Mouse (Mus musculus): ENCODE data around the gene Sfxn4. TPM values are rescaled to one million over a fixed set of nuclear protein-coding genes. Genes with fewer than 3 reads are reported as not detected.

Sfxn4 gene
- total RNA-seq, 1 experiment, result 1.2 TPM

GRCm38 (mm10) chr19:60790551-60791161 is 70.6 kb downstream of the Sfxn4 start, which contains the start of gene Eif3a:
Eif3a (minus strand) TSS chr19:60790658.
- peak within 1 kb of the TSS; percentile 99 for H3K9ac ChIP-seq (ENCODE audit: insufficient read depth, low read depth, low read length, poor library complexity, severe bottlenecking)
- H3K4me1 ChIP-seq (ENCODE audit: control insufficient read depth in 2 of 2, insufficient read depth in 2 of 2, low read length in 2 of 2, poor library complexity in 1 of 2), result peaks cover 0 to 8% of the 10 kb centered on the region in 2 experiments; a peak in 2 of 4 replicates
- DNase-seq (ENCODE audit: low read depth, low spot score), result peak; percentile 80
- H3K36me3 ChIP-seq (ENCODE audit: control insufficient read depth, insufficient read depth, low read length, poor library complexity, severe bottlenecking), result peaks cover 4% of the 10 kb centered on the region; the same call in 1 of the 2 replicates
- peak within 1 kb of the TSS; percentile 88 to 96 for H3K4me3 ChIP-seq (ENCODE audit: insufficient read depth in 1 of 2, low read depth in 1 of 2, low read length in 2 of 2, poor library complexity in 1 of 2, severe bottlenecking in 1 of 2)
- H3K9me3 ChIP-seq (ENCODE audit: control insufficient read depth, insufficient read depth, low read depth, low read length), result no peaks in the 10 kb centered on the region
- TF ChIP-seq HCFC1 (IDR thresholded peaks at IDR 0.05; ENCODE audit: borderline replicate concordance, insufficient read depth, low read length) (peak; percentile 81; the same call in 1 of the 2 replicates), ZNF384 (IDR thresholded peaks at IDR 0.05; ENCODE audit: low read depth, low read length) (no peak)
- in situ Hi-C loops (cut with MboI; ENCODE audit: low sequenced_read_pairs in 2 of 2, unreplicated experiment in 2 of 2), result no loop called here
- peak within 1 kb of the TSS; percentile 92 for H3K27ac ChIP-seq (ENCODE audit: insufficient read depth, low read depth, low read length, poor library complexity, severe bottlenecking)

- peak overlapping the region; percentile 99 for H3K9ac ChIP-seq (ENCODE audit: insufficient read depth, low read depth, low read length, poor library complexity, severe bottlenecking)
- peak overlapping the region; percentile 88 to 96 for H3K4me3 ChIP-seq (ENCODE audit: insufficient read depth in 1 of 2, low read depth in 1 of 2, low read length in 2 of 2, poor library complexity in 1 of 2, severe bottlenecking in 1 of 2)
- no peak for TF ChIP-seq ZNF384 (IDR thresholded peaks at IDR 0.05; ENCODE audit: low read depth, low read length)
- no peak for TF ChIP-seq HCFC1 (IDR thresholded peaks at IDR 0.05; ENCODE audit: borderline replicate concordance, insufficient read depth, low read length)
- no peak for TF ChIP-seq MAFK (IDR thresholded peaks at IDR 0.05; ENCODE audit: insufficient read depth, low read depth, low read length)
- TF ChIP-seq ZC3H11A (IDR thresholded peaks at IDR 0.05; ENCODE audit: borderline replicate concordance, low read depth, low read length), result no peak
- no peak; the same call in 1 of the 2 replicates for TF ChIP-seq CHD2 (IDR thresholded peaks at IDR 0.05; ENCODE audit: low read depth, low read length)
- DNase-seq (ENCODE audit: low read depth, low spot score), result peak; percentile 51
- peak overlapping the region; percentile 92 for H3K27ac ChIP-seq (ENCODE audit: insufficient read depth, low read depth, low read length, poor library complexity, severe bottlenecking)
- in situ Hi-C loops (cut with MboI; ENCODE audit: low sequenced_read_pairs in 2 of 2, unreplicated experiment in 2 of 2), result no loop called here
- H3K36me3 ChIP-seq (ENCODE audit: control insufficient read depth, insufficient read depth, low read length, poor library complexity, severe bottlenecking), result peaks cover 4% of the 10 kb centered on the region; the same call in 1 of the 2 replicates
- H3K9me3 ChIP-seq (ENCODE audit: control insufficient read depth, insufficient read depth, low read depth, low read length), result no peaks in the 10 kb centered on the region
- H3K4me1 ChIP-seq (ENCODE audit: control insufficient read depth in 2 of 2, insufficient read depth in 2 of 2, low read length in 2 of 2, poor library complexity in 1 of 2), result peaks cover 0 to 8% of the 10 kb centered on the region in 2 experiments; a peak in 2 of 4 replicates
Observed at GRCm38 (mm10) chr19:60789919-60790506, 71.3 kb downstream of the Sfxn4 start.

- peak overlapping the region; percentile 99 for H3K9ac ChIP-seq (ENCODE audit: insufficient read depth, low read depth, low read length, poor library complexity, severe bottlenecking)
- no peaks in the 10 kb centered on the region for H3K9me3 ChIP-seq (ENCODE audit: control insufficient read depth, insufficient read depth, low read depth, low read length)
- no peak for DNase-seq (ENCODE audit: low read depth, low spot score)
- H3K36me3 ChIP-seq (ENCODE audit: control insufficient read depth, insufficient read depth, low read length, poor library complexity, severe bottlenecking), result peaks cover 4% of the 10 kb centered on the region; the same call in 1 of the 2 replicates
- peaks cover 0 to 8% of the 10 kb centered on the region in 2 experiments; a peak in 2 of 4 replicates for H3K4me1 ChIP-seq (ENCODE audit: control insufficient read depth in 2 of 2, insufficient read depth in 2 of 2, low read length in 2 of 2, poor library complexity in 1 of 2)
- peak overlapping the region; percentile 92; the same call in 1 of the 2 replicates for H3K27ac ChIP-seq (ENCODE audit: insufficient read depth, low read depth, low read length, poor library complexity, severe bottlenecking)
- H3K4me3 ChIP-seq (ENCODE audit: insufficient read depth in 1 of 2, low read depth in 1 of 2, low read length in 2 of 2, poor library complexity in 1 of 2, severe bottlenecking in 1 of 2), result peak overlapping the region; percentile 88 to 96
- in situ Hi-C loops (cut with MboI; ENCODE audit: low sequenced_read_pairs in 2 of 2, unreplicated experiment in 2 of 2), result no loop called here
- TF ChIP-seq MAFK (IDR thresholded peaks at IDR 0.05; ENCODE audit: insufficient read depth, low read depth, low read length), result no peak
- no peak for TF ChIP-seq ZNF384 (IDR thresholded peaks at IDR 0.05; ENCODE audit: low read depth, low read length)
- no peak for TF ChIP-seq HCFC1 (IDR thresholded peaks at IDR 0.05; ENCODE audit: borderline replicate concordance, insufficient read depth, low read length)
- TF ChIP-seq ZC3H11A (IDR thresholded peaks at IDR 0.05; ENCODE audit: borderline replicate concordance, low read depth, low read length), result no peak
- TF ChIP-seq CHD2 (IDR thresholded peaks at IDR 0.05; ENCODE audit: low read depth, low read length), result no peak
Observed at GRCm38 (mm10) chr19:60789452-60789851, 71.8 kb downstream of the Sfxn4 start.

DNA sequence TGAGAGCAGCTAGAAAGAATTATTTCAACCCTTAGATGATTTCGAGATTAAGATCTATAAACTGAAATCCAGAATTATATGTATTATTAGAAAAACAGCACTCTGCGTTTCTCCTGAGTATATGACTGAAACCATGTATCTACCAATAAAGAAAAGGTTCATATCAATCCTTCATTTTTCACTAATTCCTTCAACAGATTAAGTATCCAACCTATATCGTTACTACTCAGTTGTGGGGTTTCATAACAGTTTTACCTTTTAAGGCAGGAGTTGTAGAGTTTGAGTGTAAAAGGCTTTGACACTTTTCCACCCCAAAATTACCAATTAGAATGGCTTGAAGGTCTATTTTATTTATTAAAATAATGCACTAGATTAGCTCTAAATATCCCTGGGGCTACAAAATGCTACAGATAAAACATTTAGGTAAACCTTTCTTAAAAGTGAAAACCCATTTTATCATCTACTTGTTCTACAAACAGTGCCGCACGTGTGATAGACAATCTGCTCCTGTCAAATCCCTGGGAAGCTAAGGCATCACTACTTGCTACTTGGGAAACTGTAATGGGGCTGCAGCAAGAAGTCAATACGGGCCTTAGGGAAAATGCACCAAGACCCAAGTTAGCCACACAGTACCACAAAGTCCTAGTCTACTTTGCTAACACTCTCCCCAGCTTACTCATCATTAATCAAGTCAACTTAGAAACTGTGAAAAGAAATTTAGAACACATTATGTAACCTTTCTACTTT is 72.9 kb downstream of the Sfxn4 start:
- Histone ChIP-seq H3K4me3 (ENCODE audit: insufficient read depth in 1 of 2, low read depth in 1 of 2, low read length in 2 of 2, poor library complexity in 1 of 2, severe bottlenecking in 1 of 2) (peak overlapping the region; percentile 49 to 88), H3K4me1 (ENCODE audit: control insufficient read depth in 2 of 2, insufficient read depth in 2 of 2, low read length in 2 of 2, poor library complexity in 1 of 2) (peaks cover 0 to 8% of the 10 kb centered on the region in 2 experiments; a peak in 2 of 4 replicates), H3K9me3 (ENCODE audit: control insufficient read depth, insufficient read depth, low read depth, low read length) (no peaks in the 10 kb centered on the region), H3K36me3 (ENCODE audit: control insufficient read depth, insufficient read depth, low read length, poor library complexity, severe bottlenecking) (peaks cover 4% of the 10 kb centered on the region; the same call in 1 of the 2 replicates), H3K9ac (ENCODE audit: insufficient read depth, low read depth, low read length, poor library complexity, severe bottlenecking) (peak overlapping the region; percentile 57), H3K27ac (ENCODE audit: insufficient read depth, low read depth, low read length, poor library complexity, severe bottlenecking) (no peak overlapping the region)
- in situ Hi-C loops (cut with MboI; ENCODE audit: low sequenced_read_pairs in 2 of 2, unreplicated experiment in 2 of 2), result no loop called here
- TF ChIP-seq HCFC1 (IDR thresholded peaks at IDR 0.05; ENCODE audit: borderline replicate concordance, insufficient read depth, low read length) (no peak), ZNF384 (IDR thresholded peaks at IDR 0.05; ENCODE audit: low read depth, low read length) (no peak), CHD2 (IDR thresholded peaks at IDR 0.05; ENCODE audit: low read depth, low read length) (no peak), ZC3H11A (IDR thresholded peaks at IDR 0.05; ENCODE audit: borderline replicate concordance, low read depth, low read length) (no peak), MAFK (IDR thresholded peaks at IDR 0.05; ENCODE audit: insufficient read depth, low read depth, low read length) (no peak)
- DNase-seq (ENCODE audit: low read depth, low spot score), result no peak

Data from ES-E14 (cell line).